Mouse (Mus musculus) common myeloid progenitor, adult 5-6 weeks (primary cell): ENCODE measurements at regions not wholly inside any gene's neighbourhood (a gene's known extent, or its start where the extent isn't known, plus 50 kb on each side); places are given as distances from the start of the nearest gene placed in this dataset.
A peak's percentile ranks its signal among the peaks of the same experiment; 100 is the strongest.

Experiments
- ATAC-seq: replicated peaks from 2 replicates; pipeline ENCODE4 v1.8.0; 2016; ENCODE audit warnings: low read depth, mild to moderate bottlenecking, moderate TSS enrichment, inconsistent platforms; ENCODE audit not compliant: poor library complexity, severe bottlenecking

DNA sequence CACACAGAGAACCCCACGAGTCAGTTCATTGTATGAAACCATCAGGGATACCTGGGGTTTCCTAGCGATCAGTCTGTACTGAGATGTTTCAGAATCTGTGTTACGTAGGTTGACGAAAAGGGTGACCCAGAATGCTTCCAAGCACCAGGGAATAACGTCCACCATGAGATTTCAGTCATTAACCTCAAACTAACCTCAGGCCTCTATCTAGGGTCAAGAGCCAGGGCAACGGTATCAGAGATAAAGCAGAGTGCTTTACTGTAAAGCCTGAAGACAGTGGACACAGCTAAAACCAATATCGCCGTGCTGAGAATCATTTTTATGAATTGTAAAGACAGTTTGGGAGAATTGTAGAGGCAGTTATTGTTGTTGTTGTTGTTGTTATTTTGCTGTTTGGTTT lies 52.9 kb upstream of the Errfi1 start:
- ATAC-seq, result no peak

DNA sequence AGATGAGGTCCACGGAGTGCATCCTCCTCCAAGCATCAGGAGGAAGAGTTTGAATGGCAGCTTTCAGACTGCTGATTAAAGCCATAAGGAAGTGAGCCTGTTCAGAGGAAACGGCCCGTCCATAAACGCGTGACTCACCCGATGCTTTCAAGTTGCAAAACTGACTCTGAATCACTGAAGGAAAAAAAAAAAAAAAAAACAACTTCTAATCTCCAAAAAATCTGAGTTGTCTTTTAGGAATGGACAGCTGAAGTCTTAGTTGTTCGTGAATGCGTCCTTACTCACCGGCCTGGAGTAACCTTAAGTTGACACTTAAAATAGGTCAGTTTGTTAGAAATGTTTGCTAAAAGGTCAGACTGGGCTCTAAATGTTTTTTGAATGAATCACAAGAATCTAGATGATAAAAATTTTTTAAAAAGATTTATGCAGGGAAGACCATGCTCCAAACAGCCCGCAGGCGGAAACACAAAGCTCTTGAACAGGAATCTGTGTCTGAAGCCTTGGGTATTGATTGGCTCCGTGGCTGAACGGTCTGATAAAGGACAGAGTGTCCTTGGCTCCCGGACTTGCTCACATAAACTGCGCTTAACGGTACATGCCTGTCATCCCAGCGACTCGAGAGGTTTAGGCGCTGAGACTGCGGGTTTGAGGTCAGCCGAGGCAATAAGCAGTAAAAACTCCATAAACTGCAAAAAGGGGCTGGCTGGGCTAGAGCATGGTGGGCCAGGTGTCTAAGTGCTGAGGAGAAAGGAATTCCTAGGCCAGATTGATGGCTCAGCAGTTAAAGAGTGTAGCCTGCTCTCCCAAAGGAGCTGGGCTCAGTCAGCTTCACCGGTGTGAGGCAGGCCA lies 53.9 kb upstream of the Errfi1 start:
- ATAC-seq, result peak; percentile 54

DNA sequence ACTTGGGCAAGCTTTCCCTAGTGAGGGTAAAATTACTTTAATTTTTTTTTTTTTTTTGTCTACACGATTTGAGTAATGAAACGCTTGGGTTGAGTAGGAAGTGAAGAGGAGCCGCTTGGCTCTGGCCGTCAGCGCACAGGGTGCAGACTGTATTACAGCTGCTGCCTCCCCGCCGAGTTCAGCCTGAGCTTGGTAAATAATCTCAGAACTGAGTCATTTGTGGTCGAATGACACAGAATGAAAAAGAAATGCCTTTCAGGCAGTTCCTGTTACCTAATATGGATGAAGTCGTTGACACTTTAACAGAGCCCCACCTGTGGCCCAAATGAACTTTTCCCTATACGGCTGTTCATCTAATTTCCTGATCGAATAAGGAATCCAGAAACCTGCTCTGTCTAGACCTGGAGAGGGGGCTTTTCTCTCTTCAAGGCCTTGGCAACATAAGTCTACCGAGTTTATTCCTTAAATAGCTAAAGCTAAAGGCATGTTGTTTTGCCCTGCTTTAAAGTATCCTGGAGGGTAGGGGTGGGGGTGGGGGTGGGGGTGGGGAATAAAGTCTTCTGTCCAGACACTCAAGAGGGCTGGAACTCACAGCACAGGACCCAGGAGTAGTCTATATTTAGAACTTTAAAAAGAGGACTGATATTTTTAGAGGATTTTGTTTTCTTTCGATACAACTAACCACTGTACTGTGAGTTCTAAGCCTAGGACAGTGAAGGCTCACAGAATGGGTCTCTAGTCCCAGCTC lies 54.8 kb upstream of the Errfi1 start:
- peak; percentile 80 for ATAC-seq

DNA sequence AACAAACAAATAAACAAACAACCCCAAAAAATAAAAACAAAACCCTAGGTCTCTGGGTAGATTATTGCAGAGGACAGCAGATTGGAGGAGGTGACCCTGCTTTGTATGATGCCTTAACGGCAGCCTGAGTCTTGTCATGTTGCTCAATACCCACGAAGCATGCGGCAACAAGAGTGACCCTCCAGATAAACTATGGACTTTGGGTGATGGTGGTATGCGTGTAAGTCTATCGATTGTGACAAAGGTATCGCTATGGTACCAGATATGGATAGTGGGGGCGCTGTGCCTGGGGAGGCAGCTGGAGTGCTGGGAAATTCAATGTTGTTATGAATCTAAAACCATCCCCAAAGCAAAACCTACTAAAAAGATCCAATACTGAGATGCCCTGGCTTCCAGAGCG lies 55.4 kb upstream of the Errfi1 start:
- no peak for ATAC-seq

DNA sequence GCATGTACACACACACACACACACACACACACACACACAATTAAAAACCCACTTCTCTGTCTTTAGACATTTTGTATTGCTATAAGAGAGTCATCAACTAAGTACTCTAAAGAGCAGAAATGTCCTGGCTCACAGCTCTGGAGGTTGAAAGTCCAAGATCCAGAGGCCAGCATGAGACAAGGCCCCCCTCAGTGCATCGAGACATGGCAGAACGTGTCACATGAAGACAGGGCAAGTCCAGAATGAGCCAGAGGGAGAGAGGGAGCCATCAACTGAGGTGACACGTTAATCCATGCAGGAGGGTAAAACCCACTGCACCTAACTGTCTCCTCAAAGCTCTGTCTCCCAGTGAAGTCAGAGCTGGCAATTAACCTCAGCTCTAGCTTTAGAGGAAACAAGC lies 56.7 kb upstream of the Errfi1 start:
- ATAC-seq, result no peak

DNA sequence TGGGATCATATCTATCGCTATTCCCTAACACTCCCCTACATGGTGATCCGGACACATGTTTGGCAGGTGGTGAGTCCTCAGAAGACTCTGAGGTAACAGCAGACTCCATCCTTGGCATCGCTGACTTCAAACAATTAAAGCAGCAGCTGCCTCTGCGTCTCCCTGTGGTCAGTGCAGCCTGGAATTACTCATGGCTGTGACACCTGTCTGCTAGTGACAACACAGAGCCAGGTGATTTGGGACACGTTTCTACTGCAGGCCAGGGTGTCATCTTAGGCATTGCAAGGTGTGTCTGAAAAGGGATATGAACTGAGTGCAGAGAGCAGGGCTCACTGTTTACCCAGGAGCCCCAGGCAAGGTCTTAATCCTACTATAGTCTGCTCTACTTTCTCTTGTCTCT lies 58.8 kb upstream of the Errfi1 start:
- no peak for ATAC-seq

DNA sequence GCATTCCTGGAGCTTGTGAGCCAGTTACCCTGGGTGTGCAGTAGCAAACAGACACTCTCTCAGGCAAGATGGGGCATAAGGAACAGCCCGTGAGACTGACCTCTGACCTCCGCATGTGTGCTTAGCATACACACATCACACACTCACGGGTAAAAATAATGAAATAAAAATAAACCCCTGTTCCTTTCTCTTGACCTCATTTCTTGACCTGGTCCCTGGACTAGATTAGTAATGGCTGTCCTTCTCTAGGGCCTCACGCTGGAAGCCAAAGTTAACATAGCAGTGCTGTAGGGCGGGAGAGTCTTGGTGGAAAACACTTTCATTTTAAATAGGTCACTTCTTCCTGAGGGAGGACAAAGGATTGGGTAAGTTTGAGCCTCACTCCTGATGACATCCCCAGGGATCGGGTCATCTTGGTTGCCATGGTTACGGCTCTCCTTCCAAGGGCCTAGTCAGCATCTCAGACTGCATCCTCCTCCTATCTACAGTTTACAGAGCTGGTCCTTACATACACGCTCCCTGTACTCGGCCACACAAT lies 59.4 kb upstream of the Errfi1 start:
- no peak for ATAC-seq

DNA sequence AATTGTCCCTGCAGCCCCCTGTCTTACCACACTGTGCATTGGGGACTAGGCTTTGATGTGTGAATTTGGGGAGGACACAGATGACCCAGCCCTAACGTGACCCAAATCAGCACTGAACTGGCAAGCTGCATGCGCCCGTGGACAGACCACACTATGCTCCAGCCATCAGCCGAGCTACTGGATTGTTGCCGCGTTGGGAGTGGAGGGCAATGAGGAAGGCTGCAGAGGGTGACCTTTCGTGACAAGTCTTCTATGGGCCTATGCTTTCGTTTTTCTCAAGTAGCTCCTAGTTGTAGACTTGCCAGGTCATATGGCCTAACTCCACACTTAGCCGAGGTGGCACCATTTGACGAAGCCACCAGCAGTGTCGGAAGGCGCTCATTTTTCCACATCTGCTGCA lies 60.6 kb upstream of the Errfi1 start:
- ATAC-seq, result no peak

DNA sequence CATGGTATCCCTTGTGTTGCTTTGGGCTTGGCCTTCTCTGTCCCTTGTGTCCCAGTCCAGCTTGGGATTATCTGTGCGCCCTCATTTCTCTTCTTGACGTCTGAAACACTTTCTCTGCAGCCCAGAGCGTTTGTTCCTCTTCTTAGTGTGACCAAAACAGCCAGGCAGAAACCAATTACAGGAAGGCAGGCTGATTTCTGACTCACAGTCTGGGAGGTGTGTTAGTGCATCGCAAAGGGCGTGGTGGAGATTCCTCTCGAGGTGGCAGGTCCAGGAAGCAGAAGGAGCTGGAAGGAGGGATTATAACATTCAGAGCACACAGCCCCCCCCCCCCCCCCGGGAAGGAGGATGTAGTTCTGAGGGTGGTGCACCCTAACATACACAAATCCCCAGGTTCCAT lies 64.6 kb upstream of the Errfi1 start:
- ATAC-seq, result peak; percentile 83

DNA sequence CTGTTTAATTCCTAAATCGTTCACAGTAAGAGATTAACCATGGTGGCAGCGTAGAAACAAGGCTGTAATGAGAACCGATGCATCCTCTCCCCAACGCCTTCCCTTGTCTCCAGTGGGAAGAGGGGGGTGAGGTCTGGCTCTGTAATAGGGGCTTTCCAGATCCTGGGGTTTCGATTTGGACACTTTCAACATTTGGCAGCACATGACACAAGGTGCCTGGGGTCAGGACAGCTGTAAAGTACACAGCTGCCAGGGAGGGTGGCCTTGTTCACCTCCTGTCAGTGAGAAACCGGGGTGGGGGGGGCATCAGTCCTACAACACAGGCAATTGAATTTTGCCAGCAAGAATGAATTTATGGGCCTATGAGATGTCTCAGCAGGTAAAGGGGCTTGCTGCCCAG lies 66.6 kb upstream of the Errfi1 start:
- no peak for ATAC-seq

DNA sequence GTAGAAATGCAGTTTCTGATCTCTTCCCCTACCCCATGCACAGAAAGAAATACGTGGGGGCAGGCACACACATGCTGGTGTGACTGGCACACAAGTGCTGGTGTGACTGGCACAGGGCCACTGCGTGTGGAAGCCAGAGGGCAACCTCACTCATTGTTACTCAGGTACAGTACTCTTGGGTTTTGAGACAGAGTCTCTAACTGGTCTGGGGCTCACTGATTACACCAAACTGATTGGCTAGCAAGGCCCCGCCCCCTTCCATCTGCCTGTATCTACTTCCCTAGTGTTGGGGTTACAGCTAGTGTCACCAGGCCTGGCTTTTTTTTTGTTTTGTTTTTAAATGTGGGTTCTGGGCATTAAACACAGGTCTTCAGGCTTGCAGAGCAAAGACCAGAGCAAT lies 67.1 kb upstream of the Errfi1 start:
- peak; percentile 62; the same call in 1 of the 2 replicates for ATAC-seq

DNA sequence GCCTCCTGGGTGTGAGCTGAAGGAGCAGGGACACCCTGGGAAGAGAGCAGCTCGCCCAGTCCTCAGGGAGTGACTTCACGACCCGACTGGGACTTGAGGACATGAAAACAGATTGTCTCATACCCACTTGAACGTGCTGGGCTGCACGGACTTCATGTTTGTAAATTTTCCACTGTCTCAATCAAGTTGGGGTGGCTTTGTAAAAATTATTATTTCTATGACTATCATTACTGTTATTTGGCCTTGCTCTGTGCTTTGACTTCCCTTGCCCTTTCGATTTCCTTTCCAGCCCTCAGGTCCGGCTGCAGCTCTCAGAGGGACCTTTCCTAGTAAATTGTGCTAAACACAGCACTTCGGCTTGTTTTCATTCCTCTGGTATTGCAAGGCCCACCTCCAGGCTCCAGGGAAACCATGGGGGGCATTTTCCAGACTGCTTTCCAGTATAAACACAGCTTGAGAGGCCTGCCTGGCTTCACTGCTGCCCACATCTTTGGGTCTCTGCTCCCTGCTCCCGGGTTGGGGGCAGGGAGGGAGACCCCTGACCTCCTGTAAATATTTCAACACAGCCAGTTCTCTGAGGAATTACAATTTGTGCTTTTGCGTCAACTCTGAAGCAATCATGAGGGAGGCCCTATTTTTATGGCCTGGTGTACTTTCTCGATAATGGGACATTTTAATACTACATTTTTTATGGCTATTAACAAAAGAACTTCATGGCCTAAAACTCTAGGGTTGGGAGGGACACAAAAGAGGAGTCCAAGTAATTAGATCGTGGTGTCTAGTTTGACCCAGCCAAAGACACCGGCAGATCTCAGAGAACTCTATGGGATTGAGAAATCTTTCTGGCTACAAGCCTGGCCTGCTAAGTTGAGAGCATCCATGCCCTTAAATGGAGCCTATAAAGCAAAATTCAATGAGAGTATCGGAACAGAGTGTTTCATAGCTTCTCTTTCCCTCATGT lies 68.9 kb upstream of the Errfi1 start:
- no peak for ATAC-seq

DNA sequence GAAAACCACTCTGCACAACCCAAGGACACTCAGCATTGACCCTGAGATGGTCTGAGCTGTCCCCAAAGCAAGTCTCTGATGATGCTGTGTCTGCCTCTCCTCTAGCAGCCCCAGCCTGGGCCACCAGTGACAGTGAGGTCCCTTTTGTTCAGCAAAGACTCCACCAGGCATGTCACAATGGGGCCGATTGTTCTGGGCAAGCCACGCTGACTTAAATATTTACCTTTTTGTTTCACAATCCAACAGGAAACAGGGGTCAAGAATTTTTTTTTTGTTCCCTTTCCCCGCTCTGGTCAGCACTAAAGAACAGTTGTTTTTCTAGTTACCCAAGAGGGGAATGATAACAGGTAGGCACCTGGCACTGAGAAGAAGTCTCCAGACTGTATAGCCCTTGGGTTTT lies 72.4 kb upstream of the Errfi1 start:
- ATAC-seq, result no peak

DNA sequence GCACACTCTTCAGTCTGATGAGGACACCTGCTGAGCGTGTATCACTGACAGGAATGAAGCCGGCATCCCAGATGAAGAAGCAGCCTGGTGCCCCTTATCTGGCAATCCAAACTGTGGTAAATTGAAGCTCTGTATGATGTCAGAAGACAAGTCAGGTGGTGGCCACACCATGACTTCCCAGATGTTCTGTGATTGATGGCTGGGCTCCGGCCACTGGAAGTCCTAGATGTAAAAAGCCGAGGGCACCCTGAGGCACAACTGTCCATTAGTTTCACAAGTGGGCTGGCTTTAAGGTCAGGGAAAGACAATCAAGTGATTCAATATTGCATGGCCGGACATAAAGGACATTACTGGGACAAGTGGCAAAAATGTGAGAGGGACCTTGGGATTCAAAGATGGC lies 74.4 kb upstream of the Errfi1 start:
- no peak for ATAC-seq

DNA sequence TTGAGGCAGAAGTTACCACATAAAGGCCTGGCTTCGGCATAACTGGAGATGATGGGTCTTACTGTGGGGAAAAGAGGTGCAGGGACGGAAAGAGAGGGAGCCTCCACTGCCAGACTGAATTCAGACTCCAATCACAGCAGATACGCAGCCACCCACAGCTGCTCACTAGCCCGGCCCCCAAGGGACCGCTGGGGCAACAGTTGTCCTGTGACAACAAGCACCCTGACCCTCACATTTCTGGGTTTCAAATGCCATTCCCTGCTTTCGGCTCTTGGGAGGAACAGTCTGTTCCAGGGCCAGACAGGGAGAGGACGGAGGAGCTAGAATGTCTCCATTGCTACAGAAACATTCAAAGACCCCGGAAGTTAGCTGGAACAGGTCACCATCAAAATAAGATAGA lies 75.0 kb upstream of the Errfi1 start:
- no peak for ATAC-seq

DNA sequence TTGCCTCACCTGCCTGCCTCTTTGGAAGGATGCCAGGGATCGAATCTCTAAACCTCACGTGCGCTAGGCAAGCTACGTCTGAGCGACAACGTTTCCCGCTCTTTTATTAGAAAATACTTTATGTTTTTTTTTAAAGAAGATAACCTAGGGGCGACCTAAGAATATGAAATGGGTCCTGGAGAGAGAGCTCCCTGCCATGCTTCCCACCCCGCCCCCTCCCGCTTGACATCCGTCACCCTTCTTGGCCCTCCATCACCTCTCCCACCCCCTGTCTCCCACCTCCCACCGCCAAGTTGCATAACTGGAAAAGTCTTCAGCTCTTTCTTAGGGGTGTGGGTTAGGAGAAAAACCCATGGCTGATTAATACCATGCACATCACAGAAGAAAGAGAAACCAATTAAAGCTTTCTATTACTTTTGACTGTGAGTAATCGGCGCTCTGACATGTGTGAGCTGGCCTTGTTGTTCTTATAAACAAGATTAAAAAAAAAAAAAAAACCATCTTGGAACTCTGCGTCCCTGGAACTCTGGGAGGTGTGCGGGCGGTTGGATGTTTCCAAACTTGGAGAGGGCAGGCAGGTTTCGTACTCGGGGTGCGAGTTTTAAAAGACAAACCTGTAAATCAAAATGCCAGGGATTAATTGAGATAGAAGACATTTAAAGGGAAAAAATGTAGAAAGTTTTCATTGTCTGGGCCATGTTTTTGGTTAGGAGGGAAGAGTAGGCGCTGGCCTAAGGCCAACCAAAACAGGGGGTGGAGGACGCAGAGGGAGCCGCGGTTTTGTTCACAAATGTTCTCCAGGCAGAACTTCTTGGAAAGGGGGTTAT lies 77.8 kb upstream of the Errfi1 start:
- no peak for ATAC-seq

DNA sequence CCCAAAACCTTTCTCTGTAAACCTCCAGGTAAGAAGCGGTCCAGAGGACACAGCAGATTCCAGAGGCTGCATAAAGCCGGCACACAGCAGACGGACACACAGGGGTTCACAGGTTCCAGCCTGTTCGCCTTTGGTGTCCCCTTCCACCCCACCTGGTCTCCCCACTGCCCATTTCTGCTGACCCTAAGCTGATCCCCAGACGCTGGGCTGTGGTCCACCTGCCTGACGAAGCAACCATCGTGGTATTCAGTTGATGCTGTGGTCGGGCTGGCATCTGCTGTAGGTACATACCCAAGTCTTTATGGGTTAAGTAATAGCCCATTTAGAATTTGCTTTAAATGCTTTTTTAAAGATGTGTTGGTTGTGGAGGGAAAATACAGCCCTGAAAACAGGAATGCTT lies 78.4 kb upstream of the Errfi1 start:
- ATAC-seq, result no peak

DNA sequence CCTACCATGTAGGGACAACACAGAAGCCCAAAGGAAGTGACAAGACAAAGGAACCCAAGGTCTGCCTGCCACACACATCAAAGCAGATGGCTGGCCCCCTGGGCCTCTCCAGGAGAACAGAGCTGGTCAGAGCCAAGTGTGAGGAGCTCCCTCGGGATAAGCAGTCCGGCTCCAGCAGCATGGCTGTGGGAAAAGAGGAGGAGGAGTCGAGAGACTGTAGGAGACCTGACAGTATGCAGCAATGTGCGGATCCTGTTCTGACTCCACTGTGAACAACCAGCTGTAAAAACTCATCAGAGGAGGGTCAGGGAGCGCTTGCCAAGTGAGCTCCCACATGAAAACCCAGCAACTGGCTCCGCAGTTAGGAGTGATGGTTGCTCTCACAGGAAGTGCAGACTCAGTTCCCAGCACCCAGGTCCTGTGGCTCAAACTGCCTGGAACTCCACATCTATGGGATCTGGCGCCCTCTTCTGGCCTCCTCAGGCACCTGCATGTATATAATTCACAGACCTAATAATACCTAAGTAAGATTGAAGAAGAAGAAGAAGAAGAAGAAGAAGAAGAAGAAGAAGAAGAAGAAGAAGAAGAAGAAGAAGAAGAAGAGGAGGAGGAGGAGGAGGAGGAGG lies 79.3 kb upstream of the Errfi1 start:
- ATAC-seq, result no peak
